Mouse (Mus musculus): ENCODE measurements around the gene Rab22a. TPM values are rescaled to one million over a fixed set of nuclear protein-coding genes. Genes with fewer than 3 reads are reported as not detected.

The Rab22a gene
- polyA plus RNA-seq, 1 experiment from 2014 or later = 38.9 TPM

DNA sequence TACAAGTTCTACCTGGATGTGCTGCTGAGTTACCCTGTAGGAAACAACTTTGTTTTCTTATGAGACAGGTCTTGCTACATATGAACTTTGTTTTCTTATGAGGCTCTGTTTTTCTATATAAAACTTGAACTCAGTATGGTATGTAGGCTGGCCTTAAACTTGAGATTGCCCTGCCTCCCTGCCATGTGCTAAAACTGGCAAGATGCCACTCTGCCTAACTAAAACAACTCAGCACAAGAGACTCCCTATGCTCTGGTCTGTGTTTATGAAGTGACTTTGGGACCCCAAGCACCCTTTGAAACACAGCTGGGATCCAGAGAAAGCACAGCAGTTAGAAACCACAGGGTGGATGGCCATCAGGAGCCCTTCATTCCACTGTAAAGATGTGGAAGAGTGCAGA lies 18.2 kb upstream of the Rab22a start:
- Histone ChIP-seq H3K9me3 (replicated peaks; ENCODE audit: control insufficient read depth, low read length) (no peaks in the 10 kb centered on the region), H3K9ac (ENCODE audit: low read length) (no peak overlapping the region), H3K4me1 (ENCODE audit: control insufficient read depth, insufficient read depth, low read length) (peaks cover 8% of the 10 kb centered on the region; the same call in 1 of the 2 replicates), H3K27ac (ENCODE audit: low read length) (no peak overlapping the region), H3K36me3 (ENCODE audit: control insufficient read depth, insufficient read depth, low read length) (no peaks in the 10 kb centered on the region), H3K27me3 (ENCODE audit: control insufficient read depth, insufficient read depth, low read length) (no peaks in the 10 kb centered on the region), H3K4me2 (ENCODE audit: low read depth, low read length) (no peak overlapping the region), H3K4me3 (replicated peaks; ENCODE audit: low read length) (no peak overlapping the region)
- ATAC-seq (ENCODE audit: insufficient read depth, low FRiP score) = peak; percentile 33; the same call in 1 of the 2 replicates

DNA sequence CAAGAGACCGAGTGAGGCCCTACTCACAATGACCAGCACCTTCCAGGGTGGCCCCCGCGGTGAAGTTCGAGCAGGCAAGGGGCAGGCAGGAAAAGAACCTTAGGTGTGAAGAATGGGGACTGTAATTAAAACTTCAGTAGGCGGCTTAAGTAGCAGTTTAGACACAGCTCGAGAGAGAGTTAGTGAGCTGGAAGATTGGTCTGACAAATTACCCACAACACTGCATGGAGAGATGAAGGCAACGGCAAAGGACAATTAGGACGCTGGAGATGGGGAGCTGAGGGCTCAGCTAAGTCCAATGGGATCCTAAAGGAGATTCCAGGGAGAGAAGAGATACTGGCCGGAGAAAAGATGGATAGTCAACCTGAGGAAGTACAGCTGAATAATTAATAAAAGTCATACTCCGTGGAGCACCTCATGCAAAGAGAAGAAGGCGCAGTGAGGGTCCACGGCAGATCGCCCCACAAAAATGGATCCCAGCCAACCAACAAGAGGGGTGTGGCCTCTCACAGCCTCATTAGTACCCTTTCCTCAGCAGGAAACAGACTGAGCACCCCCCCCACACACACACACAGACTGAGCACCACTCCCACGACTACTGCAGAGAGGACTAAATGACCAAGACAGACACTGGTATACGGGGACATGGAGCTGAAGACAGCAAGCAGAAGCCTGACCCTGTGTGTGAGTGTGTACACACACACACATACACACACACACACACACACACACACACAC lies 17.1 kb upstream of the Rab22a start:
- H3K9ac ChIP-seq (ENCODE audit: low read length) = no peak overlapping the region
- peaks cover 8% of the 10 kb centered on the region; the same call in 1 of the 2 replicates for H3K4me1 ChIP-seq (ENCODE audit: control insufficient read depth, insufficient read depth, low read length)
- no peak overlapping the region for H3K4me3 ChIP-seq (replicated peaks; ENCODE audit: low read length)
- H3K36me3 ChIP-seq (ENCODE audit: control insufficient read depth, insufficient read depth, low read length) = no peaks in the 10 kb centered on the region
- H3K9me3 ChIP-seq (replicated peaks; ENCODE audit: control insufficient read depth, low read length) = no peaks in the 10 kb centered on the region
- ATAC-seq (ENCODE audit: insufficient read depth, low FRiP score) = no peak
- no peaks in the 10 kb centered on the region for H3K27me3 ChIP-seq (ENCODE audit: control insufficient read depth, insufficient read depth, low read length)
- H3K27ac ChIP-seq (ENCODE audit: low read length) = no peak overlapping the region
- 75% methylated on average over 15 of the region's 15 CpGs for WGBS
- H3K4me2 ChIP-seq (ENCODE audit: low read depth, low read length) = no peak overlapping the region

DNA sequence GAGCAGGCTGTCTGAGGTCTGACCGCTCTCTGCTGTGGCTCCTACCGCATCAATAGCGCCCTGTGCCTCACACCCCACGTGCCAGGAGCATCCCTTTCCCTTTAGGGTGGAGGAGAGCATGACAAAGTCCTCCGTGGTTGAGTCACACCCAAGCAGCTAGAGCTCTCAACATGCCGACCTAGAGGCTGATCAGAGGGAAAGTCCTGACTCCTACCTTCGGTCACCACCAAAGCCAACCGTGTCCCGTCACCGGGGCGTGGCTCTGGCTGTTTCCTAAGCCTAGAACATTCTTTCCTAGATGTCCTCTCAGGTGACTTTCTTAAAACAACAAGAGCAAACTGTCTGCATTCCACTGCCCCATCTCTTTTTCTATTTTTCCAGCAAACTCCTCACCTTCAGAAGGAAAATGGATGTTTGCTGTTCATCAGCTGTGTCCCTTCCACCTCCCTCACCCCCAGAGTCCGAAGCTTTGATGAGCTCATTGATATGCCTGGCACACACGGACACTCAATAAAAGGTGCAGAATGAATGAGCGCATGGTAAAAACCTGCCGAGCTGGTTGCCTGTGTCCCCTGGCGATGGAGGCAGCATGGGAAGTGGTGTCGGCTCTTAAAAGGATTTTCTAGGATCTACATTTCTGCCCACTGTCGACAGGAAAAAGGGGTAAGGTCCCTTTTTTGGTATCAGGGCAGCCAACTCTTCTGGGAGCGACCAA lies 12.2 kb upstream of the Rab22a start:
- no peak for ATAC-seq (ENCODE audit: insufficient read depth, low FRiP score)
- H3K9ac ChIP-seq (ENCODE audit: low read length) = no peak overlapping the region
- no peak overlapping the region for H3K27ac ChIP-seq (ENCODE audit: low read length)
- 73% methylated on average over 19 of the region's 19 CpGs for WGBS
- no peaks in the 10 kb centered on the region for H3K27me3 ChIP-seq (ENCODE audit: control insufficient read depth, insufficient read depth, low read length)
- H3K4me2 ChIP-seq (ENCODE audit: low read depth, low read length) = 0 out of 2 replicates have a peak overlapping the region, but pooled peaks have one; percentile 3
- H3K4me3 ChIP-seq (replicated peaks; ENCODE audit: low read length) = no peak overlapping the region
- no peaks in the 10 kb centered on the region for H3K9me3 ChIP-seq (replicated peaks; ENCODE audit: control insufficient read depth, low read length)
- H3K36me3 ChIP-seq (ENCODE audit: control insufficient read depth, insufficient read depth, low read length) = no peaks in the 10 kb centered on the region; the same call in 1 of the 2 replicates
- peaks cover 3% of the 10 kb centered on the region; the same call in 1 of the 2 replicates for H3K4me1 ChIP-seq (ENCODE audit: control insufficient read depth, insufficient read depth, low read length)

DNA sequence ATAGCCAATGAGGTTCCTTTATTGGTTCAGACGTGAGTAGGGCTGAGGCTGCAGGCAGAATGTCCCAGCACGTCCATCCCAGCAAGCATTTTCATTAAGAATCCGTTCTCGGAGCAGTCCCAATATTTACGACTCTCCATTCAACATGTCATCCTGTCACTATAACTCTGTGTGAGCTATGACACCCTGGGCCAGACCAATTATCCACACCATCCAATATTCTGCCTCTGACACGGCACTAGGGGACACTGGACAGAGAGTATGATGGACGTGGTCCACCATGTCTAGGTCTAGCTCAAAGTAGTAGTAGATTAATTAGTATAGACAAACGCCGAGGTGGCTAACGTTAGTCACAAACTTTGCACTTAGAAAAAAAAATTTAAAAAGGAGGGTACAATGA lies 9.8 kb upstream of the Rab22a start:
- Histone ChIP-seq H3K9ac (ENCODE audit: low read length) (no peak overlapping the region), H3K9me3 (replicated peaks; ENCODE audit: control insufficient read depth, low read length) (no peaks in the 10 kb centered on the region), H3K4me3 (replicated peaks; ENCODE audit: low read length) (no peak overlapping the region), H3K4me1 (ENCODE audit: control insufficient read depth, insufficient read depth, low read length) (no peaks in the 10 kb centered on the region), H3K27ac (ENCODE audit: low read length) (no peak overlapping the region), H3K27me3 (ENCODE audit: control insufficient read depth, insufficient read depth, low read length) (no peaks in the 10 kb centered on the region), H3K36me3 (ENCODE audit: control insufficient read depth, insufficient read depth, low read length) (no peaks in the 10 kb centered on the region; the same call in 1 of the 2 replicates), H3K4me2 (ENCODE audit: low read depth, low read length) (no peak overlapping the region)
- 64% methylated on average over 10 of the region's 10 CpGs for WGBS
- ATAC-seq (ENCODE audit: insufficient read depth, low FRiP score) = no peak

DNA sequence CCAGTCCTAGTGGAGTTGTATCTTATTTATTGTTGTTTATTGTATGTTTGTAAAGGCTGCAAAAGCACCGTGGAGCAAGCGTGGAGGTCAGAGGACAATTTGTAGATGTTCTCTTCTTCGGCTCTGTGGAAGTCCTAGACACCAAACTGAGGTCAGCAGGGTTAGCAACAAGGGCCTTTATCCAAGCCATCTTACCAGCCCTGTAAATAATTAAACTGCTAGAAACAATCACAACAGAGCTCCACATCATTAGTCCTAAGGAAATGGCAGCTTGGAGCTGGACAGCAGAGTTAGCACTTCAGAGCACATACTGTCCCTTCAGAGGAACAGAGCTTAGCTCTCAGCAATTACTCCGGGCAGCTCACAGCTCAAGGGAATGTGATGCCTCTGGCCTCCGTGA lies 6.0 kb upstream of the Rab22a start:
- H3K27ac ChIP-seq (ENCODE audit: low read length) = no peak overlapping the region
- H3K4me1 ChIP-seq (ENCODE audit: control insufficient read depth, insufficient read depth, low read length) = peaks cover 9% of the 10 kb centered on the region; the same call in 1 of the 2 replicates
- WGBS = 77% methylated on average over 5 of the region's 5 CpGs
- no peaks in the 10 kb centered on the region; the same call in 1 of the 2 replicates for H3K36me3 ChIP-seq (ENCODE audit: control insufficient read depth, insufficient read depth, low read length)
- ATAC-seq (ENCODE audit: insufficient read depth, low FRiP score) = no peak
- H3K27me3 ChIP-seq (ENCODE audit: control insufficient read depth, insufficient read depth, low read length) = no peaks in the 10 kb centered on the region
- no peaks in the 10 kb centered on the region for H3K9me3 ChIP-seq (replicated peaks; ENCODE audit: control insufficient read depth, low read length)
- no peak overlapping the region for H3K9ac ChIP-seq (ENCODE audit: low read length)
- H3K4me2 ChIP-seq (ENCODE audit: low read depth, low read length) = no peak overlapping the region
- no peak overlapping the region for H3K4me3 ChIP-seq (replicated peaks; ENCODE audit: low read length)

DNA sequence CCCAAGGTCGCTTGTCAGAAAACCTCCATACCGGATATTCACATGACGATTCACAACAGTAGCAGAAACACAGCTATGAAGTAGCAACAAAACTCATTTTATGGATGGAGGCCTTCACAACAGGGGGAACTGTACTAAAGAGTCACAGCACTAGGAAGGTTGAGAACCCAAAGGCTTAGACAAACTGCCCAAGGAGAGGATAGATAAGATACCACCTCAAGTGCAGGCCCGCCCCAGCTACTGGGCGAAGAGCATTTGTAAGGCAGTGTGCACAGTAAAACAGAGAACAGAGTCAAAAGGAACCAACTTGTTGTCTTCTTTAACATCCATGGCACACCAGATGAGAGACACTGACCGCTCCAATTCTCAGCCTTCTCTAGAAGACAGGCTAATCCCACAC lies 1.8 kb upstream of the Rab22a start:
- Histone ChIP-seq H3K27me3 (ENCODE audit: control insufficient read depth, insufficient read depth, low read length) (no peaks in the 10 kb centered on the region), H3K4me3 (replicated peaks; ENCODE audit: low read length) (no peak overlapping the region), H3K27ac (ENCODE audit: low read length) (no peak overlapping the region), H3K36me3 (ENCODE audit: control insufficient read depth, insufficient read depth, low read length) (peaks cover 4% of the 10 kb centered on the region; the same call in 1 of the 2 replicates), H3K4me2 (ENCODE audit: low read depth, low read length) (no peak overlapping the region), H3K4me1 (ENCODE audit: control insufficient read depth, insufficient read depth, low read length) (peaks cover 20% of the 10 kb centered on the region), H3K9ac (ENCODE audit: low read length) (no peak overlapping the region), H3K9me3 (replicated peaks; ENCODE audit: control insufficient read depth, low read length) (no peaks in the 10 kb centered on the region)
- 86% methylated on average over 6 of the region's 6 CpGs for WGBS
- no peak for ATAC-seq (ENCODE audit: insufficient read depth, low FRiP score)

DNA sequence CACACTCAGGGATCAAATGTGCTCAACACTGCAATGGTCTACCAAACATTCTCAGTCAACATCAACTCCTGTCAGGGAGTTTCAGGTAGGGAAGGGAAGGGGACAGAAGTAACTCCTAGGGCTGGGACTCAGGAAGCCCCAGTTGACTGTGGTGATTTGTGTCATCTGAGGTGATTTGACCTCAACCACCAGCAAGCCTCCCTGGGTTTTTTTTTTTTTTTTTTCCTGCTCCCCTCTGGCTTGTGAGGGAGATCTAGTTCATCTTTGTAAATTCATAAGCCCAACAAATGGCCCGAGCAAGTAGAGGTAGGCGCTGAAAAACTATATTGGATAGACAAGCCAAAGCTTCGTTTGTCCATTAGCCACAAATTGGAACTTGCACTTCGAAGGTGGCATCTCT lies 1.0 kb upstream of the Rab22a start:
- Histone ChIP-seq H3K4me2 (ENCODE audit: low read depth, low read length) (peak overlapping the region; percentile 69), H3K4me3 (replicated peaks; ENCODE audit: low read length) (peak overlapping the region; percentile 83), H3K4me1 (ENCODE audit: control insufficient read depth, insufficient read depth, low read length) (peaks cover 20% of the 10 kb centered on the region), H3K36me3 (ENCODE audit: control insufficient read depth, insufficient read depth, low read length) (peaks cover 7% of the 10 kb centered on the region), H3K27me3 (ENCODE audit: control insufficient read depth, insufficient read depth, low read length) (no peaks in the 10 kb centered on the region), H3K27ac (ENCODE audit: low read length) (peak overlapping the region; percentile 70; the same call in 1 of the 2 replicates), H3K9ac (ENCODE audit: low read length) (peak overlapping the region; percentile 75; the same call in 1 of the 2 replicates), H3K9me3 (replicated peaks; ENCODE audit: control insufficient read depth, low read length) (no peaks in the 10 kb centered on the region)
- WGBS = 82% methylated on average over 4 of the region's 4 CpGs
- no peak for ATAC-seq (ENCODE audit: insufficient read depth, low FRiP score)

DNA sequence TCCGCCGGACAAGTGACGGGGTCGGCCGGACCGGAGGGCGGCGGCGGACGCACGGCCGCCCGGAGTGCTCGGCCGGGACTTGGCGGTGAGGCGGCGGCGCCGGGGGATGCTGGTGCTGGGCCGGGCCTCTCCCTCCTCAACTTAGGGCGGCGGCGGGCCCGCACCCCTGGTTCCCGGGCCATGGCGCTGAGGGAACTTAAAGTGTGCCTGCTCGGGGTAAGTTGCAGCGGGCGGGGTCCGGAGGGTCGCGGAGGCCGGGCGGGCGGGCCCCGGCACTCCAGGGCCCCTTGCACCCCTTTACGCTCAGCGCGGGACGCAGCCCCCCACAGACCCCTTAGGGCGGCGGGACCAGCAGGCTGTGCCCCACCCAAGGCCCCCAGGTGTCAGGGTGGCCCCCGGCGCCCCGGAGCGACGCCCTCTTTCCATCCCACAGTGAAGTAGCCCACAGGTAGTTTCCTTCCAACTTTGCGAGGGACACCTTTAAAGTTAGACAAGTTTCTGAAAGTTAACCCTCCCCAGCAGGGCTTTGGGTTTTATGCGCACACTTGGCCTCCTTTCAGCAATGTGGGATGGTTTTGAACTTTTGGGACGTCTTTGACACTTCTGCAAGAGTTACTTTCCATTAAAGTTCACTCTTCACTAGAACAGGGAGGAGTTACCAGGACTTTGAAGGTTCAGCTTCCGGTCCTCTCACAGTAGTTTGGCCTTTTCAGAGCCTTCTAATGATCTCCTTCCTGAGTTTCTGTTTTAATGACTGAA lies 545 bp downstream of the Rab22a start:
- Histone ChIP-seq H3K36me3 (ENCODE audit: control insufficient read depth, insufficient read depth, low read length) (peaks cover 15% of the 10 kb centered on the region), H3K4me3 (replicated peaks; ENCODE audit: low read length) (peak overlapping the region; percentile 100), H3K4me1 (ENCODE audit: control insufficient read depth, insufficient read depth, low read length) (peaks cover 20% of the 10 kb centered on the region), H3K9ac (ENCODE audit: low read length) (peak overlapping the region; percentile 98), H3K27ac (ENCODE audit: low read length) (peak overlapping the region; percentile 78), H3K9me3 (replicated peaks; ENCODE audit: control insufficient read depth, low read length) (no peaks in the 10 kb centered on the region), H3K4me2 (ENCODE audit: low read depth, low read length) (peak overlapping the region; percentile 76), H3K27me3 (ENCODE audit: control insufficient read depth, insufficient read depth, low read length) (no peaks in the 10 kb centered on the region)
- no peak for ATAC-seq (ENCODE audit: insufficient read depth, low FRiP score)
- WGBS = under 1% methylated on average over 38 of the region's 52 CpGs
